Mouse (Mus musculus) forebrain, embryonic 11.5 days (tissue): ENCODE measurements around the gene Shf. TPM values are rescaled to one million over a fixed set of nuclear protein-coding genes. Genes with fewer than 3 reads are reported as not detected.

Experiments used
- ATAC-seq: fragments of 200-750 bp; cut with Nextera tagmentation; replicated peaks from 2 replicates; pipeline ENCODE4 v1.8.0; 2017; ENCODE audit warnings: moderate TSS enrichment; ENCODE audit not compliant: low FRiP score
- DNase-seq: peaks from one replicate; pipeline ENCODE4 v3.0.0-alpha.2; 2017; ENCODE audit warnings: low spot score
- H3K27ac ChIP-seq: fragments of 300-500 bp; sonication (generic); 2 replicates; pipeline ENCODE4 v1.5.1; 2014; ENCODE audit warnings: low read depth, low read length
- H3K27me3 ChIP-seq: fragments of 300-500 bp; sonication (generic); 2 replicates; pipeline ENCODE4 v1.6.1; 2014; ENCODE audit warnings: mild to moderate bottlenecking, low read length, mixed read lengths; ENCODE audit not compliant: control insufficient read depth, insufficient read depth
- H3K36me3 ChIP-seq: fragments of 300-500 bp; sonication (generic); 2 replicates; pipeline ENCODE4 v1.6.1; 2014; ENCODE audit warnings: mild to moderate bottlenecking, low read length, moderate library complexity, mixed read lengths; ENCODE audit not compliant: control insufficient read depth, insufficient read depth
- H3K4me1 ChIP-seq: fragments of 300-500 bp; sonication (generic); replicated peaks from 2 replicates; pipeline ENCODE4 v1.6.1; 2014; ENCODE audit warnings: low read length, mixed read lengths; ENCODE audit not compliant: control insufficient read depth, insufficient read depth
- H3K4me2 ChIP-seq: fragments of 300-500 bp; sonication (generic); 2 replicates; pipeline ENCODE4 v1.6.1; 2014; ENCODE audit warnings: low read depth, mild to moderate bottlenecking, low read length, moderate library complexity, mixed read lengths; ENCODE audit not compliant: severe bottlenecking
- H3K4me3 ChIP-seq: fragments of 300-500 bp; sonication (generic); 2 replicates; pipeline ENCODE4 v1.5.1; 2014; ENCODE audit warnings: low read depth, low read length
- H3K9ac ChIP-seq: fragments of 300-500 bp; sonication (generic); 2 replicates; pipeline ENCODE4 v1.6.1; 2014; ENCODE audit warnings: low read length
- H3K9me3 ChIP-seq: fragments of 300-500 bp; sonication (generic); 2 replicates; pipeline ENCODE4 v1.6.1; 2016; ENCODE audit warnings: low read length, mixed read lengths; ENCODE audit not compliant: control insufficient read depth
- WGBS: fragments of 180-500 bp; shearing (Covaris S2); extraction: QIAGEN DNeasy Blood & Tissue Kit; methylation state at CpG from one replicate; pipeline ENCODE4 v1.1.7; 2014; 5-methylcytosine and 5-hydroxymethylcytosine counted together
- polyA plus RNA-seq: library from polyadenylated mRNA; unstranded; fragments of >200 nt; fragmentation: Nextera tagmentation; extraction: Ambion mirVana; gene quantifications from 2 replicates; pipeline ENCODE4 v1.2.1, GENCODE M21; 2014

Gene Shf
- polyA plus RNA-seq, 1 experiment from 2014 or later: 5.2 TPM

GRCm38 (mm10) chr2:122374012-122374411, 5.0 kb upstream of the Shf start:
- WGBS: 86% methylated on average over 5 of the region's 5 CpGs

GRCm38 (mm10) chr2:122372541-122372940, 3.6 kb upstream of the Shf start:
- no peak overlapping the region for H3K4me2 ChIP-seq
- no peak for ATAC-seq
- no peak overlapping the region for H3K27ac ChIP-seq
- DNase-seq: no peak
- H3K9ac ChIP-seq: no peak overlapping the region
- no peaks in the 10 kb centered on the region for H3K27me3 ChIP-seq
- WGBS: 89% methylated on average over 1 of the region's 1 CpGs
- no peaks in the 10 kb centered on the region for H3K36me3 ChIP-seq
- no peaks in the 10 kb centered on the region for H3K9me3 ChIP-seq
- H3K4me1 ChIP-seq: no peaks in the 10 kb centered on the region; the same call in 1 of the 2 replicates
- H3K4me3 ChIP-seq: no peak overlapping the region

More at GRCm38 (mm10) chr2:122374012-122374411, 5.0 kb upstream of the Shf start:
- Histone ChIP-seq H3K9ac (no peak overlapping the region), H3K36me3 (no peaks in the 10 kb centered on the region), H3K4me1 (no peaks in the 10 kb centered on the region; the same call in 1 of the 2 replicates), H3K9me3 (no peaks in the 10 kb centered on the region), H3K4me2 (no peak overlapping the region), H3K27ac (no peak overlapping the region), H3K4me3 (no peak overlapping the region), H3K27me3 (no peaks in the 10 kb centered on the region)
- no peak for DNase-seq
- ATAC-seq: no peak

GRCm38 (mm10) chr2:122372067-122372466, 3.1 kb upstream of the Shf start:
- ATAC-seq: no peak
- Histone ChIP-seq H3K9ac (no peak overlapping the region), H3K36me3 (no peaks in the 10 kb centered on the region), H3K27ac (no peak overlapping the region), H3K9me3 (no peaks in the 10 kb centered on the region), H3K27me3 (no peaks in the 10 kb centered on the region), H3K4me3 (no peak overlapping the region), H3K4me2 (no peak overlapping the region), H3K4me1 (no peaks in the 10 kb centered on the region; the same call in 1 of the 2 replicates)
- WGBS: 68% methylated on average over 3 of the region's 3 CpGs
- no peak for DNase-seq

- H3K4me2 ChIP-seq: no peak overlapping the region
- no peaks in the 10 kb centered on the region for H3K36me3 ChIP-seq
Observed at GRCm38 (mm10) chr2:122370101-122370750, 1.3 kb upstream of the Shf start.

GRCm38 (mm10) chr2:122368081-122368971, 636 bp downstream of the Shf start:
- Histone ChIP-seq H3K9me3 (no peaks in the 10 kb centered on the region), H3K27me3 (no peaks in the 10 kb centered on the region), H3K27ac (peak overlapping the region; percentile 25; the same call in 1 of the 2 replicates), H3K4me2 (peak overlapping the region; percentile 91), H3K9ac (peak overlapping the region; percentile 91), H3K4me1 (peaks cover 8% of the 10 kb centered on the region; the same call in 1 of the 2 replicates), H3K36me3 (no peaks in the 10 kb centered on the region), H3K4me3 (peak overlapping the region; percentile 90)
- WGBS: under 1% methylated on average over 27 of the region's 55 CpGs
- ATAC-seq (peak; percentile 64), DNase-seq (peak; percentile 82)

More at GRCm38 (mm10) chr2:122370101-122370750, 1.3 kb upstream of the Shf start:
- Histone ChIP-seq H3K9me3 (no peaks in the 10 kb centered on the region), H3K4me3 (no peak overlapping the region), H3K27ac (no peak overlapping the region), H3K9ac (no peak overlapping the region), H3K4me1 (peaks cover 8% of the 10 kb centered on the region; the same call in 1 of the 2 replicates), H3K27me3 (no peaks in the 10 kb centered on the region)
- DNase-seq: no peak
- no peak for ATAC-seq
- 13% methylated on average over 10 of the region's 10 CpGs for WGBS

GRCm38 (mm10) chr2:122367701-122368080, 1.3 kb downstream of the Shf start:
- 14% methylated on average over 4 of the region's 4 CpGs for WGBS
- H3K9ac ChIP-seq: peak overlapping the region; percentile 91
- no peak overlapping the region for H3K27ac ChIP-seq
- H3K36me3 ChIP-seq: no peaks in the 10 kb centered on the region
- no peaks in the 10 kb centered on the region for H3K27me3 ChIP-seq
- ATAC-seq (no peak), DNase-seq (no peak)
- H3K4me2 ChIP-seq: peak overlapping the region; percentile 91
- peaks cover 8% of the 10 kb centered on the region; the same call in 1 of the 2 replicates for H3K4me1 ChIP-seq
- H3K4me3 ChIP-seq: peak overlapping the region; percentile 90
- no peaks in the 10 kb centered on the region for H3K9me3 ChIP-seq

- Histone ChIP-seq H3K4me2 (peak overlapping the region; percentile 91), H3K4me1 (peaks cover 8% of the 10 kb centered on the region; the same call in 1 of the 2 replicates), H3K9me3 (no peaks in the 10 kb centered on the region), H3K4me3 (peak overlapping the region; percentile 90), H3K36me3 (no peaks in the 10 kb centered on the region), H3K27ac (no peak overlapping the region), H3K27me3 (no peaks in the 10 kb centered on the region), H3K9ac (peak overlapping the region; percentile 91; the same call in 1 of the 2 replicates)
- 55% methylated on average over 4 of the region's 4 CpGs for WGBS
- DNase-seq (no peak), ATAC-seq (no peak)
Observed at GRCm38 (mm10) chr2:122367181-122367580, 1.8 kb downstream of the Shf start.

- Histone ChIP-seq H3K4me3 (no peak overlapping the region; the same call in 1 of the 2 replicates), H3K36me3 (no peaks in the 10 kb centered on the region), H3K9ac (no peak overlapping the region), H3K27me3 (no peaks in the 10 kb centered on the region), H3K9me3 (no peaks in the 10 kb centered on the region), H3K4me2 (peak overlapping the region; percentile 91; the same call in 1 of the 2 replicates), H3K27ac (0 out of 2 replicates have a peak overlapping the region, but pooled peaks have one; percentile 12), H3K4me1 (peaks cover 8% of the 10 kb centered on the region; the same call in 1 of the 2 replicates)
- DNase-seq: no peak
- 34% methylated on average over 5 of the region's 5 CpGs for WGBS
- no peak for ATAC-seq
Observed at GRCm38 (mm10) chr2:122366706-122367105, 2.3 kb downstream of the Shf start.
